8 mouse cellular contexts compared by ENCODE assay signal in genomic region chr4:115088611-115089338, GRCm38 (mm10). TPM values are rescaled to one million over a fixed set of nuclear protein-coding genes. Genes with fewer than 3 reads are reported as not detected.
DNase-seq lines count a peak whose midpoint lies in the region; ATAC-seq and TF ChIP-seq lines count a peak whose summit lies in the region.

Pdzk1ip1 (plus strand) TSS chr4:115088708.

- no peak for TF ChIP-seq CTCF in thymus, adult 2 months (IDR thresholded peaks at IDR 0.05; ENCODE audit: borderline replicate concordance, control insufficient read depth, extremely low read depth, insufficient read depth, low read length, poor library complexity)
- TF ChIP-seq CTCF in liver, adult 2 months (IDR thresholded peaks at IDR 0.05; ENCODE audit: low read depth, low read length): no peak

- no peak for DNase-seq in thymus, adult 2 months
- DNase-seq in thymus, postnatal 10 days (ENCODE audit: low spot score in 2 of 2): no peak
- peak; percentile 76 for DNase-seq in liver, adult 2 months (ENCODE audit: extremely low read depth, low read depth, low spot score)
- no peak for DNase-seq in c-Kit-positive CD71-positive TER-119-positive erythroid progenitor cells, embryonic 14.5 days (ENCODE audit: low spot score)
- DNase-seq in left cerebral cortex, postnatal 36 days (ENCODE audit: low spot score in 2 of 2): no peak
- no peak for DNase-seq in layer of hippocampus, adult 8-10 months (ENCODE audit: low spot score in 2 of 2)

- 39% methylated on average over 11 of the region's 11 CpGs for WGBS in thymus, adult 2 months
- WGBS in hindbrain, embryonic 16.5 days: 32% methylated on average over 11 of the region's 11 CpGs
- 13% methylated on average over 11 of the region's 11 CpGs for WGBS in liver, adult 2 months
- WGBS in stomach, embryonic 14.5 days: 11% methylated on average over 11 of the region's 11 CpGs

- peak within 1 kb of the TSS; percentile 7; the same call in 1 of the 2 replicates for H3K4me2 ChIP-seq in hindbrain, embryonic 16.5 days (ENCODE audit: low read length)
- peak within 1 kb of the TSS; percentile 35 for H3K4me2 ChIP-seq in stomach, embryonic 14.5 days (replicated peaks; ENCODE audit: low read depth, low read length)

- no peak for ATAC-seq in hindbrain, embryonic 16.5 days
- ATAC-seq in stomach, embryonic 14.5 days (ENCODE audit: insufficient number of reproducible peaks, insufficient read depth, low FRiP score, low read depth): peak; percentile 70

- H3K9ac ChIP-seq in hindbrain, embryonic 16.5 days (ENCODE audit: low read depth, low read length): no peak within 1 kb of the TSS
- H3K9ac ChIP-seq in liver, adult 2 months (ENCODE audit: low read depth, low read length): peak within 1 kb of the TSS; percentile 45
- H3K9ac ChIP-seq in stomach, embryonic 14.5 days (replicated peaks; ENCODE audit: low read depth, low read length): no peak within 1 kb of the TSS

- intact Hi-C loops in left cerebral cortex, postnatal 36 days (cut with DNase I): loop anchor here (5.0 to 10.0 kb wide), 2 partner anchors 41 to 94 kb away; no protein-coding TSS in a partner anchor

- no peak within 1 kb of the TSS for H3K27ac ChIP-seq in thymus, adult 2 months (ENCODE audit: control insufficient read depth, insufficient read depth, low read length)
- H3K27ac ChIP-seq in hindbrain, embryonic 16.5 days (ENCODE audit: low read depth, low read length): no peak within 1 kb of the TSS
- 0 out of 2 replicates have a peak within 1 kb of the TSS, but pooled peaks have one; percentile 2 for H3K27ac ChIP-seq in liver, adult 2 months (replicated peaks; ENCODE audit: insufficient read depth, low read depth, low read length)
- peak within 1 kb of the TSS; percentile 58 for H3K27ac ChIP-seq in stomach, embryonic 14.5 days (ENCODE audit: low read length)

- TF ChIP-seq POLR2A in thymus, adult 2 months (IDR thresholded peaks at IDR 0.05; ENCODE audit: control insufficient read depth, extremely low read depth, insufficient read depth, low read length, poor library complexity): no peak
- no peak for TF ChIP-seq POLR2A in liver, adult 2 months (IDR thresholded peaks at IDR 0.05; ENCODE audit: extremely low read depth, insufficient read depth, low read length)

- H3K79me2 ChIP-seq in liver, adult 2 months (ENCODE audit: control insufficient read depth, insufficient read depth, low read length): no peaks in the 10 kb centered on the region

- no peaks in the 10 kb centered on the region for H3K36me3 ChIP-seq in thymus, adult 2 months (ENCODE audit: control insufficient read depth, insufficient read depth, low read length)
- H3K36me3 ChIP-seq in hindbrain, embryonic 16.5 days (ENCODE audit: control insufficient read depth, insufficient read depth, low read length): no peaks in the 10 kb centered on the region
- H3K36me3 ChIP-seq in liver, adult 2 months (ENCODE audit: control insufficient read depth, insufficient read depth, low read length): no peaks in the 10 kb centered on the region
- H3K36me3 ChIP-seq in stomach, embryonic 14.5 days (ENCODE audit: control insufficient read depth, insufficient read depth, low read length): no peaks in the 10 kb centered on the region

- no peaks in the 10 kb centered on the region for H3K9me3 ChIP-seq in hindbrain, embryonic 16.5 days (ENCODE audit: control insufficient read depth, low read length)
- H3K9me3 ChIP-seq in stomach, embryonic 14.5 days (ENCODE audit: control insufficient read depth, low read depth, low read length): no peaks in the 10 kb centered on the region

- H3K4me3 ChIP-seq in thymus, adult 2 months (ENCODE audit: control insufficient read depth, insufficient read depth, low read length): no peak within 1 kb of the TSS
- H3K4me3 ChIP-seq in hindbrain, embryonic 16.5 days (ENCODE audit: low read length): no peak within 1 kb of the TSS
- H3K4me3 ChIP-seq in liver, adult 2 months (ENCODE audit: insufficient read depth, low read depth, low read length): peak within 1 kb of the TSS; percentile 56
- peak within 1 kb of the TSS; percentile 13; the same call in 1 of the 2 replicates for H3K4me3 ChIP-seq in stomach, embryonic 14.5 days (ENCODE audit: low read depth, low read length)

- H3K4me1 ChIP-seq in thymus, adult 2 months (replicated peaks; ENCODE audit: control insufficient read depth, insufficient read depth, low read length): no peaks in the 10 kb centered on the region
- H3K4me1 ChIP-seq in hindbrain, embryonic 16.5 days (ENCODE audit: control insufficient read depth, insufficient read depth, low read depth, low read length): no peaks in the 10 kb centered on the region
- no peaks in the 10 kb centered on the region; the same call in 1 of the 2 replicates for H3K4me1 ChIP-seq in liver, adult 2 months (ENCODE audit: control insufficient read depth, insufficient read depth, low read length)
- no peaks in the 10 kb centered on the region for H3K4me1 ChIP-seq in stomach, embryonic 14.5 days (ENCODE audit: control insufficient read depth, insufficient read depth, low read length)

- H3K27me3 ChIP-seq in thymus, adult 2 months (ENCODE audit: control insufficient read depth, insufficient read depth, low read length): no peaks in the 10 kb centered on the region
- peaks cover 6% of the 10 kb centered on the region for H3K27me3 ChIP-seq in hindbrain, embryonic 16.5 days (replicated peaks; ENCODE audit: control insufficient read depth, insufficient read depth, low read length)
- no peaks in the 10 kb centered on the region for H3K27me3 ChIP-seq in liver, adult 2 months (ENCODE audit: control insufficient read depth, insufficient read depth, low read length)
- no peaks in the 10 kb centered on the region for H3K27me3 ChIP-seq in stomach, embryonic 14.5 days (ENCODE audit: control insufficient read depth, insufficient read depth, low read length)

RNA-seq across cellular contexts. Expression of gene Pdzk1ip1, which starts in this region (rescaled TPM):
- 14.7 and 15.2 TPM in 2 replicates for polyA plus RNA-seq in thymus, adult 2 months (2012; rRNA removed)
- 2.3 and 3.0 TPM in 2 replicates for polyA plus RNA-seq in hindbrain, embryonic 16.5 days (2015; fragmentation: Nextera tagmentation; extraction: Ambion mirVana)
- 4.6 and 7.7 TPM in 2 replicates for total RNA-seq in liver, adult 2 months (2014; rRNA removed)
- polyA plus RNA-seq in liver, adult 2 months (2012; rRNA removed): 9.0 and 14.4 TPM in 2 replicates
- polyA plus RNA-seq in stomach, embryonic 14.5 days (2014; fragmentation: Nextera tagmentation; extraction: Ambion mirVana): 42.3 and 43.8 TPM in 2 replicates
- total RNA-seq in left cerebral cortex, postnatal 36 days (2021): 1 to 10 TPM in 1 of 2 experiments, under 1 TPM in 1; 0.39 to 1.1 TPM
- 1 to 10 TPM in 1 of 4 experiments, under 1 TPM in 3; 0.54 to 1.5 (median 0.74) TPM for total RNA-seq in layer of hippocampus, adult 8-10 months (2022)

Comparison
In these comparisons a context has a peak if more than half of its experiments do, and no peak if none do; other contexts are left out.
1. H3K27ac ChIP-seq: peak in liver, adult 2 months (single experiment) and stomach, embryonic 14.5 days (single experiment); none in thymus, adult 2 months (single experiment) and hindbrain, embryonic 16.5 days (single experiment).
2. H3K4me3 ChIP-seq: peak in liver, adult 2 months (single experiment) and stomach, embryonic 14.5 days (single experiment); none in thymus, adult 2 months (single experiment) and hindbrain, embryonic 16.5 days (single experiment).